Mouse (Mus musculus) right cerebral cortex, postnatal 36 days (tissue): ENCODE data around the gene Inafm1.
"Not testable (repeated sequence)": the region's sequence is repeated elsewhere in the genome, so short reads cannot be mapped to it uniquely, and the experiment has no call there.

ENCODE experiments used
- DNase-seq, 2 experiments: peaks; one replicate each; pipeline ENCODE4 v3.0.0; 2022; ENCODE audit warnings: low spot score in 2 of 2, mixed read lengths in 1 of 2

The Inafm1 gene

DNA sequence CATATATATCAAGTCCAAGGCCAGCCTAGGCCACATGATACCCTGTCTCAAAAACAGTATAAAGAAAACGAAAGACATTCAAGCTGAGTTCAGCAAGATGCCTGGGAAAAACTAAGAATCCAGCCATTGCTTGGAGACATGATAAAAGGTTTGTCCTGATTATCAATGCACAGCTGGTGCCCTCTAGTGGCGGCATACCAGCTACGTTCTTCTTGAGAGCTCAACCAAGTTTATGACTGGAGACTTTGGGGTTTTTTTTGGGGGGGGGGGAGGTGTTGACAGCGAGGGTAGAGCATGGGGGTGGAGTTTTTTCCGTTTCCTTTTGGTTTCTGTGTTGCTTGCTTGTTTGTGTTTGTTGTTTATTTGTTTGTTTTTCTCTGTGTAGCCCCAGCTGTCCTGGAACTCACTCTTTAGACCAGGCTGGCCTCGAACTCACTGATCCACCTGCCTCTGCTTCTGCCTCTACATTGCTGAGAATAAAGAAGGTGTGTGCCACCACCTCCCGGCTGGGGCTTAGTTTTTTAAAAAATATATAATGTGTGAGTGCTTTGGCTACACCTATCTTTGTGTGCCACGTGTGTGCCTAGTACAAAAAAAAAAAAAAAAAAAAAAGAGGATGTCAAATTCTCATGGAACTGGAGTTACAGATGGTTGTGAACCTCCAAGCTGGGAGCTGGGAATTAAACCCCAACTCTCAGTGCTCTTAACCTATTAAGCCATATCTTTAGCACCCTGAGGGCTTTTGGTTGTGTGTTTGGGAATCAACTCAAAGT lies 10.2 kb downstream of the Inafm1 start:
- peak; percentile 61 to 69 for DNase-seq

DNA sequence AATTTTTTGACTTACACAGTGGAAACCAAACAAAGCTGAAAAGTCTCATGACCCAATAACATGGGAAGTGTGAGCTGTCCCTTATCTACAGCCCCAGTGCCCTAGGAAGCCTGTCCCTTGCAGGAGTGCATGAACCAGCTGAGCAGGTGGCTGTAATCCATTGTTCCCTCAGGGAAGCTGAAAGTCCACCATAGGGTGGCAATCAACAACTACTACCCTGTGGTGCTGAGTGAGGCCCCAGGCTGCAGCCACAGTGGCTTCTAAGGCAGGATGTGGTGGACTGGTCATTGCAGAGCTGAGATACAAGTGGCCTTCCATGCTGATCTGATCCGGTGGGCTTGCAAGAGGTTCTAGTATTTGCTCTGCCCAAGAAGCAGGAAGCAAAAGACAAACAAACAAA lies 12.3 kb downstream of the Inafm1 start:
- DNase-seq: no peak

DNA sequence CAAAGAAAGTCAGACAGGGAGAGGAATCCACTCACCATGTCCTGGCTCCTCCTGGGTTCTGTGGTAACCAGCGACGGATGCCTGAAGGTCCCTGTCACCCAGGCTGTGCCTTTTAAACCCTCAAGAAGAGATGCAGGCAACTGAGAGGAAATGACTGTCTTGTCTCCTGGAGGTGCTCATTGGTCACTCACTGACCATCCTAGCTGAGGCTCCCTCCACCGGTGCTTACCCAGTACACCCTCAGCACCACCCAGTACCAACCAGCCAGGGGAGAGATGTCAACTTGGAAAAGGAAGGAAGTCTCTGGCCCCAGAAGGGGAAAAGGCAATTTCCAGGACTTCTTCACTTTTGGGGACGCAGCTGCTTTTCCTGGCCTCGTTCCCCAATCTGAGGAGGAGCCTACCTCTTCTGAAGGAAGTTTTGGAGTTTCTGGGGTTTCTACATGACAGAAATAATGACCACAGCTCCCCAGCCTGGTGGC lies 14.3 kb downstream of the Inafm1 start, which contains the start of gene C5ar1:
C5ar1 (minus strand) TSS at position 431 of the 481 bp plus-strand sequence.
- DNase-seq: no peak

DNA sequence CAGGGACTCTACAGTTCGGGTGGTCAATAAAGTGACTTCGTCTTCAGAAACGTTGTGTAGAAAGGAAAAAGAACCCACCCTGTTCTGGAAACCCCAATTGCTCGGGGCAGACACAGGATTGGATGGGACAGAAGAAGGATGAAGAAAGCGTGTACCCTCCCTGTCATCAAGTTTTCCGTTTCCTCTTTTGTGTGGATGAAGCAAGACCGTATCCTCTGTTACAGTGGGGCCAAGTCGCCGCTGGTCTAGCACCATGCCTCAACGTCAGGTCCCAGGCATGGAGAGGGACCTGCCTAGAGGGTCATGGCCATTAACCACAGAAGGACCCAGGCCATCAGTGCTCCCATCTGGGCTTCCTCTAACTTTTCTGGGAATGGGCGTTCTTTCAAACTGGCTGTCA lies 15.6 kb downstream of the Inafm1 start:
- DNase-seq: no peak

DNA sequence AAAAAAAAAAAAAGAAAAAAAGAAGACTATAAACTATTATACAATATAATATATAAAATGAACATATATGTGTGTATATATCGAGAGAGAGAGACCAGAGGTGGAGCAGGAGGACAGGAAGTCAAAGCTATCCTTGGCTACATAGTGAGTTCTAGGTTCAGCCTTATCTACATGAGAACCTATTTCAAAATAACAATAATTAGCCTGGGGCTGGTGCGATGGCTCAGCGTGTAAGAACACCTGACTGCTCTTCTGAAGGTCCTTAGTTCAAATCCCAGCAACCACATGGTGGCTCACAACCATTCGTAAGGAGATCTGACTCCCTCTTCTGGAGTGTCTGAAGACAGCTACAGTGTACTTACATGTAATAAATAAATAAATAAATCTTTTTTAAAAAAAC lies 17.5 kb downstream of the Inafm1 start:
- not testable (repeated sequence) for DNase-seq

DNA sequence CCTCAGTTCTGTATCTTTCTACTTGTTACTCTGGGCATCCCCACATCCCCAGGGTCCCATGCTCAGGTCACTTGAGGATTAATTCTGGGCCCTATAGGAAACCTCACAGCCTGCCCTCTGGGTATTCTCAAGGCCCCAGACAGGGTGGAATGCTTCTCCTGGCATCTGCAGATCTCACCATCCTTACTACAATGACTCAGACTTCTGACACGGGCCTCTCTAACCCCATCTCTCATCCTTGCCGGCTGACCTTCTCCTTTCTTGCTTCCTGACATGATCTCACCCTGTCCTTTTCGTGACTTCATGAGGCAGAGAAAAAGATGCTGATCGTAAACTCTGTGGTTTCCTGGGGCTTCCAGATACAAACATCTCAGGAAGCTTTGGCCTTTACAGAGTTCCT lies 19.2 kb downstream of the Inafm1 start:
- no peak for DNase-seq

DNA sequence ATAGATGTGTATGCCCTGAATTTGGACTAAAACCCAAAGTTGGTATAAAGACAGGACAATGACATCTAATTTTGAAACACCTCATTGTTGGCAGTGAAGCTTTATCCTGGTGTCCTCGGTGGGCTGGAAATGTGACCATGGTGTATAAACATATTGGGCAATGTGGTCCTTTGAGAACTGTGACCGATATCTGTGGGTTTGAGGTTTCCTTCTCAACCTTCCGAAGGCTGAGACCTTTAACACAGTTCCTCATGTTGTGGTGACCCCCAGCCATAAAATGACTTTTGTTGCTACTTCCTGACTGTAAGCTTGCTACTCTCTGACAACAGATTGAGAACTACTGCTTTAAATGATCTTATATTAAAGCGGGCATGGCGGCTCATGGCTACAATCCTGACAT lies 22.7 kb downstream of the Inafm1 start:
- DNase-seq: no peak

DNA sequence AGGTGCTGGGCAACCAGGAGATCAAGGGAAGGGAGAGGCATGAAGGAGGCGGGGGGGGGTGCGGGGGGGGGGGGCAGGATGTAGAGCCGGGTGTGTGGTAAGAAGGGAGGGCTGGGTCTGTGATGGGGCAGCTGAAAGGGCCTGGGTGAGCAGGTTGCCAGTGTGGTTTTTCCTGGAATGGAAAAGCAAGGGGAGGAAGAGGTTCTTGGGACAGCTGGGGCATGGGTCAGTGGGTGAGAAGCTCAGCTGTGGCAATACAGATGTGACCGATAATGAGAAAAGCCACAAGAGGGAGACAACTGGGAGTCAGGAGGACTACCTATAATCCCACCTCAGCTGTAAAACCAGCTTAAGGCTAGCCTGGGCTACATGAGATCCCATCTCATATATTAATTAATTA lies 27.5 kb downstream of the Inafm1 start:
- DNase-seq: no peak

DNA sequence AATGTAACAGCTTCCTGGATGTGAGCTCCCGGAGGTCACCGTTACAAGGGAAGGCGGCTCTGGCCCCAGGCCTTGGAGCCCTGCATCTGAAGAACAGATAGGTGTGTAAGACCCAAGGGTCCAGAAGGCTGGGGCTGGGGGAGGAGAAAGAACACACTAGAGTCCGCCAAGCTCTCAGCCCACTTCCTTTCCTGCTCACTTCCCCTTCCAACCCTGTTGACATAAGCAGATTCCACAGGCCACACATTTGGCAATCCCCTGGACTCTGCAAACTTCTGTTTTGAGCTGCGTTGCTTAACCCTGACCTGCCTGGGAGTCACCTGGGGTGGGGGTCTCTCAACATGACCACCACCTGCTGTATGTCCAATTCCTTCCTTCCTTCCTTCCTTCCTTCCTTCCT lies 29.4 kb downstream of the Inafm1 start, which contains the start of gene C5ar2:
C5ar2 (minus strand) TSS at position 88 of the 400 bp plus-strand sequence.
- DNase-seq: no peak

DNA sequence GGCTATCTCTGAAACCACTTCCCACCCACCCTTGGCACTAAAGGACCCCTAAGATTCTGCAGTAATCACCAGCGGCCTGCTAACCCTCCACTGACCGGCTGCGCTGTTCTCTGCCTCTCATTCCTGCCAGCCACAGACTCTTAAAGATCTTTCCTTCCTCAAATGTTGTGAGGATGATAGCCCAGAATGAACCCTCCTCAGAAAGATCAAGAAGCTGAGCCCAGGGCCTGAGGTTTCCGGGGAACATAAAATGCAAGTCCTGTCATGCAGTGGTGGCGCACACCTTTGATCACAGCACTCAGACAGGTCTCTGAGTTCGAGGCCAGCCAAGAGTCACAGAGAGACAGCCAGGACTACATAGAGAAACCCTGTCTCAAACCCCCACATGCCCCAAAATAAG lies 31.2 kb downstream of the Inafm1 start:
- DNase-seq: no peak

DNA sequence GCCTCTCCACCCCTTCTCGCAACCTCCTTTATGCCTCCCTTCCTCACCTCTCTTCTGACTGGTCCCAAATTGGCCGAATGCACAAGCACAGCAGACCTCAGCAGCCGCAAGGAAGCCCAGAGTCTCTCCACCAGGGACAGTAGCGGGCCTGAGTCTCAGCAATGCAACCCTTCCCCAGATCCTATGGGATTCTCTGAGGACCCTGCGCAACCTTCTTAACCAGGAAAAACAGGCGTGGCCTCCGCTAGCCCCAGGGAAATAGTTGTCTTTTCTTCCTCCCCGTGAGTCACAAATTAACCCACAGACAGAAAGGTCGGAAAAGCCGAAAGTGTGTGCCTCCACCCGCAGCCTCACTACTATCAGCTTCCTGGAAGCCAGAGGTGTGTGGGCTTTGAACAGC lies 31.6 kb downstream of the Inafm1 start:
- DNase-seq: no peak

DNA sequence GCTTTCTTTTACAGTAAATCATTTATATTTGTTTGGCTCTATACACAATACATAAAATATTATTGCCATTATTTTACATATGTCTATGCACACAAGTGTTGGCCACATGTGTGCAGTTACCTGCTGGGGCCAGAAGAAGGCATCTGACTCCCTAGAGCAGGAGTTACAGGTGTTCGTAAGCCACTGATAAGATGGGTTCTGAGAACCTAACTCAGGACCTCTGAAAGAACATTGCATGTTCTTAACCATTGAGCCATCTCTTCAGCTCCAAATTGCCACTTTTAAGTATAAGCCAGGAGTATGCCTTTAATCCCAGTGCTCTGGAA lies 32.5 kb downstream of the Inafm1 start:
- DNase-seq: no peak

DNA sequence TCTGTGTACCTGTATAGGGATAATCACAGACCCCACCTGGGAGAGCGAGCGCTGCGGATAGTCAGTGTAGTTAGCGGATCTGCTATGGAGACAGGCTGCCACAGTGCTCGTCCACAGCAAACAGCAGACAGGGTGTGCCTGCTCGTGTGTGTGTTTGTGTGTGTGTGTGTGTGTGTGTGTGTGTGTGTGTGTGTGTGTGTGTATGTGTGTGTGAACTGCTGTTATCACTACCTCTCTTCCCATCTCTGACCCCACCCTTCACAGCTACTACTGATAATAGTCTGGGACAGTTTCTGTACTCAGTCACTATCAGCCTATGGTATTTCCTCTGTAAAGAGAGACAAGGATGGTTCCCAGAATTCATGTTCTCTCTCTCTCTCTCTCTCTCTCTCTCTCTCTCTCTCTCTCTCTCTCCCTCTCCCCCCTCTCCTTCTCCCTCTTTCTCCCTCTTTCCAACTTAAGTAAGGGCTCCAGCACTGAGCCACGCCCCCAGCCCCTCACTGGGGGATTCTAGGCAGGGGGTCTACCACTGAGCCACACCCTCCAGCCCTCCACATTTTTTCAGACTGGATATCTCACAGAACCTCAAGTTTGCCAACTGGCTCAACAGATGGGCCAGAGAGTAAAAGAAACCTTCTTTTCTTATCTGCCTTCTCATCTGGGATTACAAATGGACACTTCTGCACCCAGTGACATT lies 33.0 kb downstream of the Inafm1 start:
- no peak for DNase-seq

DNA sequence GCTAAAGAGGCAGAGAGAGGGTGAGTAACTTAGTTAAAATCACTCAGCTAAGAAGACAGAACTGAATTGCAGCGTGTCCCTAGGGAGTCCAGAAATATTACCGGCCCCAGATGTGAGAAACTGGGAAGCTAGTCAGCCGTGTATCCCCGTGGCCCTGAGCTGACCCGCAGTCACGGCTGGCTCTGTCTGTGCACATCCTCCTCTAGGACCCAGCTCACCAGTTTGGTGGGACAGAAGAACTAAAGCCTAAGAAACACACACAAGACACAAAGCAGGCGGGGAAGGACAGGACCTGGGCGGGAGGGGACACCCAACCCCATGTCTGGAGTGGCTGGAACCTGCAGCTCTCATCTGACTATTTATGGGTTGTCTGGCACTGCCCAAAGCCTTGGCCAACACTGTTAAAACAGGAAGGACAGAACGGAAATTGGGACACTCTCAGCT lies 33.8 kb downstream of the Inafm1 start:
- no peak for DNase-seq

DNA sequence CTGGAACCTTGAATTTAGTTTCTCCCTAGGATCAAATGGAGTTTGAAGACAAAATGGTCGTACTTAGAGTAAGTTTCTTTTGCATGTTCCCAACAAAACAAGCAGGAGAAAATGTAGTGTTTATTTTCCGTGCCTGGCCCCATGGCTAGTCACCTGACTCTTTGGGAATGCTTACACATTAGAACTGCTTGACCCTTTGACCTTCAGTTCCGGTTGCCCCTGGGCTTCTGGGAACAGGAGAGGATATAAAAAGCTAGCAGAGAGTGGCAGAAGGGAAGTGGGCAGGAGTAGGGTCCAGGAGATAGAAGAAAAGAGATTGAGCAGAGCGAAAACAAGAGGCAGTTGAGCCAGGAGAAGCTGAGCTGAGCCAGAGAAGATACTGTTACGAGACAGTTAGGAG lies 43.5 kb downstream of the Inafm1 start:
- DNase-seq: no peak
